Mouse (Mus musculus) megakaryocyte, embryonic 14.5 days (primary cell): ENCODE measurements around the gene Stx1b. TPM values are rescaled to one million over a fixed set of nuclear protein-coding genes. Genes with fewer than 3 reads are reported as not detected.

ENCODE experiments used
- H3K27me3 ChIP-seq: replicated peaks from 2 replicates; pipeline ENCODE3; 2012; ENCODE audit warnings: inconsistent platforms
- H3K36me3 ChIP-seq: replicated peaks from 2 replicates; pipeline ENCODE3; 2012; ENCODE audit warnings: low read length, inconsistent platforms, mixed read lengths
- H3K4me1 ChIP-seq: 2 replicates; pipeline ENCODE4 v1.6.1; 2012; ENCODE audit warnings: inconsistent platforms
- H3K4me3 ChIP-seq: replicated peaks from 2 replicates; pipeline ENCODE3; 2012; ENCODE audit warnings: moderate library complexity, mild to moderate bottlenecking, inconsistent platforms
- H3K9me3 ChIP-seq: 2 replicates; pipeline ENCODE4 v1.6.1; 2012; ENCODE audit warnings: inconsistent platforms
- FLI1 ChIP-seq: IDR thresholded peaks from 2 replicates; pipeline ENCODE4 v1.6.1; 2012; ENCODE audit warnings: low read length, inconsistent platforms, mixed read lengths
- GATA1 ChIP-seq: IDR thresholded peaks from 3 replicates; pipeline ENCODE4 v1.6.1; 2012; ENCODE audit warnings: mixed read lengths, low read length, inconsistent platforms, borderline replicate concordance
- polyA plus RNA-seq: library from polyadenylated mRNA; stranded (reverse); fragments of >175 nt; gene quantifications from 2 replicates; pipeline ENCODE4 v1.2.3, GENCODE M21; 2012; ENCODE audit warnings: low replicate concordance; ENCODE audit not compliant: insufficient read depth

Stx1b gene
- polyA plus RNA-seq, 1 experiment = 0.02 TPM

GRCm38 (mm10) chr7:127802313-127802712, 22.0 kb downstream of the Stx1b start:
- peak overlapping the region; percentile 9 for H3K4me3 ChIP-seq
- no peaks in the 10 kb centered on the region for H3K27me3 ChIP-seq
- H3K36me3 ChIP-seq = peaks cover 67% of the 10 kb centered on the region
- no peaks in the 10 kb centered on the region for H3K9me3 ChIP-seq
- peaks cover 64% of the 10 kb centered on the region for H3K4me1 ChIP-seq
- TF ChIP-seq GATA1 (no peak), FLI1 (no peak)

- peaks cover 79% of the 10 kb centered on the region for H3K36me3 ChIP-seq
- H3K9me3 ChIP-seq = no peaks in the 10 kb centered on the region
- H3K4me3 ChIP-seq = peak overlapping the region; percentile 94
- peaks cover 55% of the 10 kb centered on the region for H3K4me1 ChIP-seq
- H3K27me3 ChIP-seq = no peaks in the 10 kb centered on the region
- TF ChIP-seq FLI1 = no peak
- TF ChIP-seq GATA1 = no peak
Measured at GRCm38 (mm10) chr7:127801010-127801621, 23.2 kb downstream of the Stx1b start.

GRCm38 (mm10) chr7:127800435-127801009, 23.8 kb downstream of the Stx1b start, which contains the start of gene Hsd3b7:
Gene Hsd3b7, plus strand, starts transcription at chr7:127800604.
- Histone ChIP-seq H3K9me3 (no peaks in the 10 kb centered on the region), H3K36me3 (peaks cover 84% of the 10 kb centered on the region), H3K27me3 (no peaks in the 10 kb centered on the region), H3K4me1 (peaks cover 56% of the 10 kb centered on the region), H3K4me3 (peak within 1 kb of the TSS; percentile 94)
- TF ChIP-seq GATA1 = no peak
- no peak for TF ChIP-seq FLI1

- peaks cover 48% of the 10 kb centered on the region for H3K4me1 ChIP-seq
- H3K36me3 ChIP-seq = peaks cover 92% of the 10 kb centered on the region
Measured at GRCm38 (mm10) chr7:127799738-127800137, 24.6 kb downstream of the Stx1b start.

GRCm38 (mm10) chr7:127799211-127799610, 25.1 kb downstream of the Stx1b start:
- Histone ChIP-seq H3K36me3 (peaks cover 93% of the 10 kb centered on the region), H3K9me3 (no peaks in the 10 kb centered on the region), H3K27me3 (no peaks in the 10 kb centered on the region), H3K4me1 (peaks cover 42% of the 10 kb centered on the region), H3K4me3 (no peak overlapping the region)
- TF ChIP-seq FLI1 = no peak
- TF ChIP-seq GATA1 = no peak

More at GRCm38 (mm10) chr7:127799738-127800137, 24.6 kb downstream of the Stx1b start:
- Histone ChIP-seq H3K27me3 (no peaks in the 10 kb centered on the region), H3K9me3 (no peaks in the 10 kb centered on the region), H3K4me3 (no peak overlapping the region)
- TF ChIP-seq GATA1 (no peak), FLI1 (no peak)

- no peaks in the 10 kb centered on the region for H3K9me3 ChIP-seq
- TF ChIP-seq FLI1 (no peak), GATA1 (no peak)
- peaks cover 92% of the 10 kb centered on the region for H3K36me3 ChIP-seq
- no peaks in the 10 kb centered on the region for H3K27me3 ChIP-seq
- H3K4me1 ChIP-seq = peaks cover 39% of the 10 kb centered on the region
- H3K4me3 ChIP-seq = no peak overlapping the region
Measured at GRCm38 (mm10) chr7:127798591-127798990, 25.8 kb downstream of the Stx1b start.

GRCm38 (mm10) chr7:127797076-127797845, 27.1 kb downstream of the Stx1b start:
- Histone ChIP-seq H3K9me3 (no peaks in the 10 kb centered on the region), H3K36me3 (peaks cover 91% of the 10 kb centered on the region), H3K4me1 (peaks cover 31% of the 10 kb centered on the region), H3K27me3 (no peaks in the 10 kb centered on the region), H3K4me3 (no peak overlapping the region)
- TF ChIP-seq FLI1 (no peak), GATA1 (no peak)

GRCm38 (mm10) chr7:127785308-127785707, 39.0 kb downstream of the Stx1b start, which contains the start of gene Gm49388:
Gene Gm49388, plus strand, starts transcription at chr7:127785608.
- no peaks in the 10 kb centered on the region for H3K9me3 ChIP-seq
- no peaks in the 10 kb centered on the region for H3K27me3 ChIP-seq
- H3K4me3 ChIP-seq = no peak within 1 kb of the TSS
- TF ChIP-seq GATA1 (no peak), FLI1 (no peak)
- H3K36me3 ChIP-seq = peaks cover 98% of the 10 kb centered on the region
- peaks cover 12% of the 10 kb centered on the region for H3K4me1 ChIP-seq

- no peaks in the 10 kb centered on the region for H3K9me3 ChIP-seq
- no peaks in the 10 kb centered on the region for H3K27me3 ChIP-seq
- peak overlapping the region; percentile 99 for H3K4me3 ChIP-seq
- TF ChIP-seq GATA1 = no peak
- TF ChIP-seq FLI1 = no peak
- peaks cover 62% of the 10 kb centered on the region for H3K4me1 ChIP-seq
- peaks cover 70% of the 10 kb centered on the region for H3K36me3 ChIP-seq
Measured at GRCm38 (mm10) chr7:127778350-127778749, 46.0 kb downstream of the Stx1b start.

- Histone ChIP-seq H3K4me3 (peak overlapping the region; percentile 99), H3K4me1 (peaks cover 65% of the 10 kb centered on the region), H3K9me3 (no peaks in the 10 kb centered on the region), H3K27me3 (no peaks in the 10 kb centered on the region), H3K36me3 (peaks cover 67% of the 10 kb centered on the region)
- TF ChIP-seq GATA1 (no peak), FLI1 (no peak)
Measured at GRCm38 (mm10) chr7:127777474-127778266, 46.7 kb downstream of the Stx1b start.
